Mouse (Mus musculus) ovary, postnatal 14 days (tissue): ENCODE results near the gene Bmyc.
"Not testable (repeated sequence)": the region's sequence is repeated elsewhere in the genome, so short reads cannot be mapped to it uniquely, and the experiment has no call there.

Experiments used
- DNase-seq: peaks from one replicate; pipeline ENCODE4 v3.0.0; 2022; ENCODE audit warnings: low spot score

Gene Bmyc

DNA sequence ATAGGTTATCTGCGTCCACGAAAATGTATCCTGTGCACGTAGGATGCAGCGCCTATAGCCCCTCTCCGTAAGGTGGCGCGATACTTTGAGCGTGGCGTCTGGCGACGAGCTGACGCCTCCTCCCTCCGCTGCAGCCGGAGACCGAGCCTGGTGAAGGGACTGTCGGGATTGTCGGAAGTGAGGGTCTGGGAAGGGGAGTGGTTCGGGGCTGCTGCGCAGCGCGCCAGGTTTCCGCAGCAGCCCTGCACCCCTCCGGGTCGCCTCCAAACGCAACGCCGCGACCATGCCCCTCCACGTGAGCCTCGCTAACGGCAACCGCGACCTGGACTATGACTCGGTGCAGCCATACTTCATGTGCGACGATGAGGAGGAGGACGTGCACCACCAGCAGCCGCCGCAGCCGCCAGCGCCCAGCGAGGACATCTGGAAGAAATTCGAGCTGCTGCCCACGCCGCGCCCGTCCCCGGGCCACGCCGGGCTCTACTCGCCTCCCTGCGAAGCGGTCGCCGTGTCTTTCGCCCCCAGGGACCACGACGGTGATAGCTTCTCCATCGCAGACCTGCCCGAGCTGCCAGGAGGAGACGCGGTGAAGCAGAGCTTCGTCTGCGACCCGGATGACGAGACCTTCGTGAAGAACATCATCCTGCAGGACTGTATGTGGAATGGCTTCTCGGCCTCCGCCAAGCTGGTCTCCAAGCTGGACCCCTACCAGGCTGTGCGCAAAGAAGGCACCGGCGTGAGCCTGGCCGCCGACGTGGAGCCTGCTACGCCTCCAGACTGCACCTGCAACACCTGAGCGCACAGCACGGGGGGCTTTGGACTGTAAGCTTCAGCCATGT, at the start of gene Bmyc:
Gene Bmyc, plus strand, starts transcription at position 97 of the 839 bp plus-strand sequence.
- DNase-seq, result peak; percentile 63

DNA sequence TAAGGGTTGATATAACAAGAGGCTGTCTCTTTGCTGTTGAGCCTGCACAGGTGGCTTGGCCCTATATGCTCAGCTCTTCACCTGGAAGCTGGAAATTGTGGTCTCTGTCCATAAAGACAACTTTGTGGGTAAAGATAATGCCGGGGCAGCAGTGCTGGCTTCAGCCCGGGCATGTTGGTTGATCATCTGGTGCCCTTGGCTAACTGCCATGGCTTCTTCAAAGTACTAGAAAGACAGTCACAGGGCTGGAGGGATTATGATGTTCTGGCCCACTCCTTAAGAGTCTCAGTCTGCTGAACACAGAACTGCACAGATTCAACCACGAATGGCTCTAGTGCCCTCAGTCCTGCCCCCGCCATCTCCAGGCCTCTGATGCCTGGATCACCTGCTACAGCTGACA, 49.3 kb upstream of the Bmyc start:
- no peak for DNase-seq

DNA sequence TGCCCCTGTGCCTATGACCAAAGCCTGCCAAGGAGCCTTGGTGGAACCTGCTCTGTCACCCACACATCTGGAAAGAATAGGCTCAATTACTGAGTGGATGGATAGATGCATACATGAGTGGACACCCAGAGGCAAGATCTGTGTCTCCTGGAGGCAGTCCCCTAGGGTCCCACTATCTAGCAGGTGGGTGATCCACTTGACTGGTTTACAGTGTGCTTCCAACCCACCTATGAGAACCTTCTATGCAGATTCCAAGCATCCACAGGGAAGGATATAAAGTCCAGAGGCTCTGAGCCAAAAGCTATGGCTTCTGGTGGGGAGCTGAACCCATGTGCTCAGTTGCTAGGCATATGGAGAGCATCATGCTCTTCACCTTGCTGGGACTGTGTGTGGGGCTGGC, 48.9 kb upstream of the Bmyc start, which contains the start of gene Lcn5:
Gene Lcn5, plus strand, starts transcription at position 301 of the 400 bp plus-strand sequence.
- DNase-seq, result no peak

DNA sequence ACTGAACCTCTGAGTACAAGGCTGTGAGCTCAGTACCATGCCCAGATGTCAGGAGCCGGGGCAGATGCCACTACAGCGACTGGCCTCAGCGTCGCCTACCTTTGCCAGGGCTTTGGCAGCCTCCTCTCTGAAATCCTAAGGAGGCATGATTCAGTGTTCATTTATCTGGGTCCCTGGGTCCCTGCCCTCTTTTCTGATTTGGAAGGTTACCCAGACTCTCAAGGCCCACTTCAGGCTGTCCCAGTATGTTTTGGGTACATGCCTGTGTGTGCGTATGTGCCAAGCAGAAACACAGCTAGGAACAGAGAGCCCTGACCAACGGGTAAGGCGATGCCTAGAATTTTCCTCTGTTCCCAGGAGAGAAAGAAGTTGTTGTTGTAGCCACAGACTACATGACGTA, 46.3 kb upstream of the Bmyc start:
- DNase-seq, result no peak

DNA sequence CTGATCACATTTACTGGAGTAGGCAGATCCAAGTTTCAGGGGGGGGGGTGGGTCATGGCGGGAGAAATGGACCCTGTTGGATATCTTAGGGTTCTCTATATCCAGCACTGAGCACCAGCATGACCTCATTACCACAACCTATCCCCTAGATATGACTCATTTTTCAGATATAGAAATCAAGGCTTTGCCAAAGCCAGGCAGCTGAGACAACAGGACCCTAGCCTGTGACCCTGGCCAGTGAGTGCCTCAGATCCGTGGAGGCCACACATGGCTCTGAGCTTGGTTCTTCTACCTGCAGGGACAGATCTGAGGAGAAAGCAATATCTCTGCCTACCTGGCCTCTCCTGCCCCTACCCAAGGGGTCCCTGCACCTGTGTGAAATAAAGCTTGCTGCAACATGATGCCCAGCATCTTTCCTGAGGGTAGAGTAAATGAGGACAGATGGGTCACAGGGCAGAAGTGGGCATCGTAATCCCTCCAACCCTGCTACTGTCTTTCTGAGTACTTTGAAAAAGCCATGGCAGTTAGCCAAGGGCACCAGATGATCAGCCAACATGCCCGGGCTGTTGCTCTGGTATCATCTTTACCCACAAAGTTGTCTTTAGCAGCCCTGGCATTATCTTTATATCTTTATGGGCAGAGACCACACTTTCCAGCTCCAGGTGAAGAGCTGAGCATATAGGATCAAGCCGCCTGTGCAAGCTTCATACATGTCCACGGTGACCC, 45.1 kb upstream of the Bmyc start:
- DNase-seq, result no peak

DNA sequence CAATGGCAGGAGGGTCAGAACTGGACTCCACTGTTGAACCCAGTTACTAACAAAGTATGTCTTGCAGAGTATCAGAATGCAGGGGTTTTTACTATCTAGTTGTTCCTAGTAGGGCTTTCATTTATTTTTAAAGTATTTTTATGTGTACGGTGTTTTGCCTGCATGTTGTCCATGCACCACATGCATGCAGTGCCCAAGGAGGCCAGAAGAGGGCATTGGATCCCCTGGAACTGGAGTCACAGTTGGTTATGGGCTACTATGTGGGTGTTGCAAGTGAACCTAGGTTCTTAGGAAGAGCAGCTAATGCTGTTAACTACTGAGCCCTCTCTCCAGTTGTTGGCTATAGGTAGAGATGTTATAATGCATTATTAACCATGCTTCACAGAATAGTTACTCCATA, 43.0 kb upstream of the Bmyc start:
- peak; percentile 50 for DNase-seq

DNA sequence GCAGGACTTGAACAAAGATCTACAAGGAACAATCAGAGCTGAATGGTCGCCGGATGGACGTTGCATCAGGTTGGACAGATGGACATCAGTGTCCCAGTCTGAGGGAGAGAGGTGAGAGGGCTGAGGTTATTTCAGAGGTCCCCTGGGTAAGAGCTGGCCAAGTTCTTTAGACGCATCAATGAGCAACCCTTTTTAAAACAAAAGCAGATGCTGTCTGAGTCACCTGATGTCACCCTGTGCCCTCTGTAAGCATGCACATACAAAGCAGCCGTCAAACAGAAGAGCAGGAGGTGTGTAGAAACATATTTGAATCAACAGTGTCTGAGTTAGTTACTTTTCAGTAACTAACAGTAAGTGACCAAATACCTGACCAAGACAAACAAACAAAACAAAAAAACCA, 42.4 kb upstream of the Bmyc start:
- no peak for DNase-seq

DNA sequence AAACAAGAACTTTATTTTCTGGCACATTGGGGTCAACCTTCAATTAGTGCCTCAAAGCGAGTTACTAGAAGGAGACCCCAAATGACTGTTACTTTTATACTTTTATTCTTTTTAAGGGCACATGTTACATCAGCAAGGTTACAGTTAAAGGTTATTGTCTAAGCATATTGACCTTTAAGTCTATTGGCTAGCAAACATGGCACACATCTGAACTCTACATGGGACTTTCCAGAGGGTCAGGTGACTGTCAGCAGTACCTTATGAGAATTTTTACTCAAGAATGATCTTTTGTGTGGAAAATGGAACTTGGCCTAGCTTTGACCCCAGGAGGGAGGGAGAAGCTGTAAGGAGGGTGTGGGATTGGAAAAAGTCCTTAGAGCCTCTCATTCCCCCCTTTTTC, 40.0 kb upstream of the Bmyc start:
- no peak for DNase-seq

DNA sequence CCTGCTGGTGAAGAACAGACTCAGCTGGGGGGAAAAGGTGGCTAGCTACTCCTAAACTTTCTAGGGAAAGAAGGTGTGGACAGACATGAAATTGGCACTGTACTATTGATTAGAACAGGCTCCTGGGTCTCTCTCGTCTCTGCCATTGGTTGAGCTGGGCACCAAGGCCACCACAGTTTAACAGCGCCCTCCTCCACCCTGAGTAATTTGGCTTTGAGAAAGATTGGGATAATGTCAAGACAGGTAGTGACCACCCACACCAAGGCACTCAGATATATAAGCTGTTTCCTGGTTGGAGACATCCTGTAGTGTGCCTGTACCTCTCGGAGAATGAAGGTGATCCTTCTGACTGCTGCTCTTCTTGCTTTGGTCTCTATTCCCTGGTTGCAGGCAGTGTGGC, 30.1 kb upstream of the Bmyc start, which contains the start of gene Lcn6:
Gene Lcn6, plus strand, starts transcription at position 301 of the 400 bp plus-strand sequence.
- DNase-seq, result no peak

DNA sequence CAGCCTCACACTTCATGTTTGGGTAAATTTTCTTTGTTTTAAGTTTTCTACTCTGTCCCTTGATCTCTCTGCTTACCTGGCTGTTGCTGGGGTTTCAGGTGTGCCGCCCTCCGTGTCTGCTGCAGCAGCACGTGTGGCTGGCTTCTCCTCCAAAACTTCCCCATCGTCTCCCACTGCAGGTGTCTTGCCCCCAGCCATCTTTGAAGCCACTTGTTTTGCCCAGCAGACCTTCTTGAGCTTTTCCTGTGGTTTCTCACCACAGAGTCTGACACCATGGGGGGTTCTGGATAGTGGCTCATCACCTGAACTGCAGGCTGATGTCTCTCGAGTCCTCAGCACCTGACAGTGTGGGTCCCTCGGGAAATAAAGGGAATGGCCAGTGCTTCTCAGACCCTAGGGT, 27.0 kb upstream of the Bmyc start:
- no peak for DNase-seq

DNA sequence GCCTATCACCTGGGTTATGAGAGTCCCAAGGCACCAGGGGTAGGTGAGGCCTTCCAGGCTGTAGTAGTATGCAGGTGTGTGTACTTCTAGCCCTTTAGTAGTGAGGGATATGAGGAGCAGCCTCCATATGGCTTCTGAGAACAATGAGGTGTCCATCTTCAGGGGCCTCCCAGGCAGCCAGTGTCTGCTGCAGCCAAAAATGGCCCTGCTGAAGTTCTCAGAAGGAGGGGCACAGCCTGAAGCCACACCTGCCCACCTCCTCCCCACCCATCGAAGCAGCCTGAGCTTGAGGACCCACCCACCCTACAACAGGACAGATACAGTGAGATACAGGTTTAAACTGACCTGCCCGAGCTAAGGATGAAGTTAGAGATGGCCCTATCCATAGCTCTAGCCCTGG, 24.1 kb upstream of the Bmyc start, which contains the start of gene Lcn10:
Gene Lcn10, plus strand, starts transcription at position 301 of the 400 bp plus-strand sequence.
- DNase-seq, result no peak

DNA sequence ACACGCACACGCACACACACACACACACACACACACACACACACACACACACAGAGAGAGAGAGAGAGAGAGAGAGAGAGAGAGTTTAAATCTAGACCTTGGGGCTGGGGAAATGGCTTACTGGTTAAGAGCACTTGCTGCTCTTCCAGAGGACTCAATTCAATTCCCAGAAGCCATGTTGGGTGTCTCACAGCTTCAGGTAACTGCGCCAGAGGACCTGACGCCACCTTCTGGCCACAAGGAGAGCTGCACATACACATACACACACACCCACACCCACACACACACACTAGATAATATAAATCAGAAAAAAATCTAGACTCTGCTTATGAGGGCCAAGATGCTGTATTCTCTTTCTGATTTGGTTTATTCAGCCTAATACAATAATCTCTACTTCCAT, 19.6 kb upstream of the Bmyc start:
- DNase-seq, result no peak

DNA sequence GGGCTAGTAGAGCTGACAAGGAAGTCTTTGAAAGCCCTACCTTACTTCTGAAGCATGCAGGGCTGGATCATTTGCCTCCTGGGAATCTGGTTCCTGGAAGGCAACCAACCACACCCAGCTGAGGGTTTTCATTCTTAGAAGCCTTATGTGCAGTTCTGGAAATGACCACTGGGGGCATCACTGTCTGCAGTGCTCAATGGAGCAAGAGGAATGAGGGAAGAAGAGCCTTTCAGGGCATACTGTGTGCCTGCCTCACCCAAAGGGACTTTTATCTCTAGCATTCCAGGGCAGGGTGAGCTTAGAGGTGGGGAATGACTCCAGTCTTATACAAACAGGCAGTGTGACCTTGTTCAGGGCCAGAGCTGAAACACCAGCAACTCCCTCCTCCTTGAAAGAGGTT, 11.9 kb upstream of the Bmyc start:
- DNase-seq, result peak; percentile 69

DNA sequence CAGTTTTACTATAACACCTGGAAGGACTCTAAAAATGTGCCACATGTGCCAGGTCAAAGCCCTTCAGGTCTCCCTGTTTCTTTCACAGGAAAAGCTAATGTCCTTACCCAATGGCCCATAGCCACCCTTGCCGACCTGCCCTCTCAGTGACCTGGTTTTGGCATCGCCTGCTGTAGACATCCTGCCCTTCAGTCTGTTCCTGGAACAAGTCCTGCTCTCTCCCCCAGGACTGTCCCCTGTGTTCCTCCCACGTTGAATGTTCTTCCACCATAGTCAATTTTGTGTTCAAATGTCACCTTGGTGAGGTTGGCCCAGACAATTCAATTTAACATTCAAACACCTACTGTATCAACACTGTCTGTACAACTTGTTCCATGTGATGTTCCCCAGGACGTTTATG, 9.6 kb upstream of the Bmyc start:
- DNase-seq, result no peak

DNA sequence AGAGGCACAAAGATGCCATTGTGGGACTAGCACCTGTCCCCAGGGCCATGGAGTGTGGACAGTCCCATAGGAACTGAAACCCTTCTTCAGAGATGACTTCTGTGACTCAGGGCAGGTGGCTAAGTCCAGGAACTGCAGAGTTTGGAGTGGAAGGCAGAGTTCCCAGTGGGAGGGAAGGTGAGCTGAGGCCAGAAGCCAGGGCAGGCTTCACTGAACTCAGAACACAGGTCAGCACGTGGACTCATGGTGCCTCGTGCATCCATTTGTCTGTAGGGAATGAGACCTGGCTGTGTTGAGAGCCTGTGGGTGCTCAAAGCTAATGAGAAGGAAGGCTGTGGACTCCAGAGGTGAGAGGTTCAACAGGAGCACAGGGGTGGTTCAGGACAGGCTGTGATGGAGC, 7.8 kb upstream of the Bmyc start:
- no peak for DNase-seq

DNA sequence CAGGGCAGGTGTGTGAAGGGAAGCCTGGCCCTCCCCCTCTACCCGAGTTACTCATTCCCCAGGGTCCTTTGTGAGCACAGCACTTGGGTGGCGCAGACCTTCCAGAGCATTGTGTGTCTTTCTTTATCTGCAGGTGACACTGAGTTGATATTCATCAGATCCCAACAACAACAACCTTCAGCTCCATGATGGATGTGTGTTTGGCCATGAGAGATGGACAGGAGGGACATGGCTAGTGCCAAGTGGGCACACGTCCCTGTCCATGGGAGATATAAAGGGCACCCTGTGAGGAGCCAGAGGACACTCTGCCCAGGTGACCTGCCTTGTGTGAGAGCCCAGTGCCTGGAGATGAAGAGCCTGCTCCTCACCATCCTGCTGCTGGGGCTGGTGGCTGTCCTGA, 6.8 kb upstream of the Bmyc start, which contains the start of gene Obp2a:
Gene Obp2a, plus strand, starts transcription at position 301 of the 400 bp plus-strand sequence.
- not testable (repeated sequence) for DNase-seq

DNA sequence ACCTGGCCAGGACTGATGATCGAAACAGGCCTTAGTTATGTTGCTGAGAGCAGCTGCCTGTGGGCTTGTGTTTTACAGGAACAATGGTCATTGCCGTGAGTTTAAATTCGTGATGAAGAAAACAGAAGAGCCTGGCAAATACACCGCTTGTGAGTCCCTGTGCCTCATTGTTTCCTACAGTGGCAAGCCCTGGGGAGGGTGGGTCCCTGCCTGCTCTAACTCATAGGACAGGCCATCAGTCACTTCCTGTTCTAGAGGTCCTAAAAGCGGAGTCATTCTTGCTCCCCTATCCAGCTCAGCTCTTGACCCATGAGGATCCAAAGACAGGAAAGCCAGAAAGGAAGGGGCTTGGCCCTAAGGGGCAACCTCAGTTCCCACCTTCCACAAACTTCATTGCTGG, 5.5 kb upstream of the Bmyc start:
- no peak for DNase-seq

DNA sequence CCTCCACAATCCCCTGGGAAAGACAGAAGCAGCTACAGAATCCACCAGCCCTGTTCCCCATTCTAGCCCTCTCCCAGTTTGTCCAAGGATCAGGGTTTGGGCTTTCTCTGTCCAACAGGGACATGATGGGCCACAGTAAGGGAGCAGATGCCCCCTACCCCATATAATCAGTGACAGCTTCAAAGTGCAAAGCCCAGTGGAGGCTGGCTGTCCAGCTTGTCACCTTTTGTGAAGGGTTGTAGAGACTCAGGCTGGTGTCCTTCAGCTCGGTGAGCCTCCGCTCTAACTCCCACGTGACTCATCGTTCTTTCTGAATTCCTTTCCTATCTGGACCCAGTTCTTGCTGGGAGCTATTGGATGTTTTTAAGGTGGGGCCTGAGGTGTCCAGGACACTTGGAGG, 2.8 kb upstream of the Bmyc start:
- no peak for DNase-seq

DNA sequence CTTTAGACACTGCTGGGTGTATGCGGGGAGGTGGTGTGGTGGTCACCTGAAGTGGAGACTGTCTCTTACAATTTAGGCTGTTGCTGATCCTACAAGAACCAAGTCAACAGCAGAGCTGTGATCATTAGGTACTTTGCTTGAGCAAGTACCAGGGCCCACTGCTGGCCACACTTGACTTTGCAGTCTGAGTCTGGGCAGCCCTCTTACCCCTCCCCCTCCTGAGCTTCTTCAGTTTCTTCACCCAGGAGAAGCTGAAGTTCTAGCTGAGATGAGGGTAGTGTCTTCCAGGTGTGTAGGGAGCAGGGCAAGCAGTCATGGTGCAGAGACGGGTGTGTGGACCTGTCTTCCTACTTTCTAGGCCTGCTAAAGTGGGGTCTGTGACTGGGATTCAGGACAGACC, 1.6 kb downstream of the Bmyc start:
- DNase-seq, result peak; percentile 27

DNA sequence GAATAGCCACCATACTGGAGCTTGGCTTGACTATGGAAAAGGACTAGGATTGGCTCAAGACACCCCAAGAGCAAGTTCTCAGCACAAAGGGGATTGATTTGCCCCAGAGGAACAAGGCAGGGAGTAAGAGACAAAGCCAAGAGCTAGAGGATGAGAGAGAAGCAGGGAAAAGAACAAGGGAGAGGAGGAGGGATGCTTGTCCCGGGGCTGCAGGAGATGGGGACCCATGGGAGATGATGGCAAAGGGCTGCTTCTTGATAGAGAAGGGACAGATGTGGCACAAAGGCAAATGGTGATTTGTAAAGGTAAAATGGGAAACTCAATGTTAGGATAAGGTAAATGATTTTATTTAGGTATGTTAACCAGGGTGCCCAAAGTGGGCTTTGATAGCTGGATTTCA, 2.5 kb downstream of the Bmyc start:
- DNase-seq, result not testable (repeated sequence)

DNA sequence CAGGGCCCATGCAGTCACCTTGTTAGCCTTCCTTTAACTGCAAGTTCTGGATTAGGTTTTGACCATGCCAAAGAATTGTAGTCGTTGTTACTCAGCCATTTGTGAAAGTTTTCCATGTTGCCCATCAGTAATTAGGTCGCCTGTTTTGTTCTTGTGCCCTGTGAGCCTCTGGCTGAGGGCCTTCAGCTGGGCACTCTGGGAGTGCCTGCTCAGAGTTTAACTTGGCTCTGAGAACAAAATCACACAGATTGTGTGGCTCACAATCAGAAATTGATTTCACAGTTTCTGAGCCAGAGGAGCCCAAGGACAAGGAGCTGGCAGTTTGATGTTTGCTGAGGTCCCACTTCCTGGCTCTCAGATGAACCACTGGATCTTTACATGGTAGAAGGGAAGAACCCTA, 3.3 kb downstream of the Bmyc start:
- not testable (repeated sequence) for DNase-seq

DNA sequence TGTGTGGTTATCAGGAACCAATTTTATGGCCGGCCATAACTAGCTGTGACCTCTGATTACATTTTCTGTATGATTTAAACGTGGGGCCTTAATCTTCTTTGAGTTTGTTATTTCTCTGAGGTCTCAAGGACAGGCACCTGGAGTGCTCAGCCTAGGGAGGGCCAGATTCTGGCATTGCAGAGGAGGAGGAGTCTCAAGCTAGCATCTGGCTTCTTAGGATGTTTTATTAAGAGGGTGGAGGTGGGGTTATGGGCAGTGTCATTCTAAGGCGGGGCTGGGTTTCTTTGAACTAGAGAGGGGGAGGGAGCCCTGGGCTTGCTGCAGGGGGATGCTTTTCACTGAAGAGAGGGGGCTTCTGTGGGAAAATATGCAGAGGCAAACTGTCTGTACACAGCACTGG, 5.1 kb downstream of the Bmyc start:
- DNase-seq, result not testable (repeated sequence)

DNA sequence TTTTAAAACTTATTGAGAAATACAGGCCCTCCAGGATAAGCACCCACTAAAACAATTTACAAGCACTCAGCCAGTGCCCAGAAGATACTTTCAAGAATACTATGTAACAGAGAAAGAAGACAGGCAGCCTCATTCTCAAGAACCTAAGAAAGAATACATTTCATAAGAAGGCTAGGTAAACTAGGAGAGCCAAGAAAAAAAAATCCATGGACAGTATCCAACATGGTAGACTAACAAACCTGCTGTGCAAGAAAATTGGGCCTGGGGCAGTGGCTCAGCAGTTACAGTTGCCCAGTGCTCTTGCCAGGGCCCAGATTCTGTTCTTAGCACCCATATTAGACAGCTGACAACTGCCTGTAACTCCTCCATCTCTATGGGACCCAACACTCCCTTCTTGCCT, 10.7 kb downstream of the Bmyc start:
- no peak for DNase-seq
